Mouse (Mus musculus) cerebellum, adult 11 months (tissue): ENCODE results near the gene Nr2f6.
A peak's percentile ranks its signal among the peaks of the same experiment; 100 is the strongest.

Experiments used
- DNase-seq: peaks from one replicate; pipeline ENCODE4 v3.0.0; 2022

Gene Nr2f6

GRCm38 (mm10) chr8:71381421-71381970, at the start of gene Nr2f6:
Gene Nr2f6, minus strand, starts transcription at chr8:71381960.
- DNase-seq: peak; percentile 65

DNA sequence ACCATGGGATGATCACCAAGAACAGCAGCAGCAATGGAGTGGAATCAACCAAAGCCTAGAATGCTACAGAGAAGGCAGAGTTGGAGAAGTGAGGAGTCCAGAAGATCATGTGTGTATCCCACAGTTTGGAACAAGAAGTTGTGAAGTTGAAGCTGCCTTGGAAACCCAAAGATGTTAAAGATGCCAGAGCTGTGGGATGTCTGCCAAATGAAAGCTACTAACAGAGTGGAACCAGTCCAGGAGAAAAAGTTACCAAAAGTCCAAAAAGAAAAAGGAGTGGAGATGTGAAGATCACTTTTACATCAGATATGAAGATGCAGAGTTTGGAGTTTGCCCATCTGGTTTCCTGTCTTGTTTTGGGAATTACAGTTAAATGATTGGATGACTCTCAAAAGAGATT, 40.4 kb upstream of the Nr2f6 start:
- no peak for DNase-seq

- DNase-seq: no peak
Observed at GRCm38 (mm10) chr8:71411535-71412273, 29.9 kb upstream of the Nr2f6 start.

- DNase-seq: no peak
Observed at GRCm38 (mm10) chr8:71408231-71408630, 26.5 kb upstream of the Nr2f6 start.

DNA sequence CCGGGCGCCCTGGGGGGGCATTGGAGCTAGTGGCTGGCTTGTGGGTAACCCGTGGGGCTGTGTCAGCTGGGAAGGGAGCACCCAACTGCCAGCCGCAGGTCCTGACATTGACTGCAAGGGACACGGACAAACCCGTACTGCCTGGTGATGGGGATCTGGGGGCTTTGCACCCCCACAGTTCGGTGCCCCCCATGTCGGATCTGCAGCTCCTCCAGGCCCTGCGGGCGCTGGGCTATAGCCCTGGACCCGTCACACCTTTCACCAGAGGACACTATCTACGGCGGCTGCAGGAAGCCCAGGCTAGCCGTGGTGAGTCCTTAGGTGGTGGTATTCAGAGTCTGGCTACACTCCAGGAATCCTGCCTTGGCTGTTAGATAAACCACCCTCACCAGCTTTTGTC, 25.7 kb upstream of the Nr2f6 start:
- no peak for DNase-seq

DNA sequence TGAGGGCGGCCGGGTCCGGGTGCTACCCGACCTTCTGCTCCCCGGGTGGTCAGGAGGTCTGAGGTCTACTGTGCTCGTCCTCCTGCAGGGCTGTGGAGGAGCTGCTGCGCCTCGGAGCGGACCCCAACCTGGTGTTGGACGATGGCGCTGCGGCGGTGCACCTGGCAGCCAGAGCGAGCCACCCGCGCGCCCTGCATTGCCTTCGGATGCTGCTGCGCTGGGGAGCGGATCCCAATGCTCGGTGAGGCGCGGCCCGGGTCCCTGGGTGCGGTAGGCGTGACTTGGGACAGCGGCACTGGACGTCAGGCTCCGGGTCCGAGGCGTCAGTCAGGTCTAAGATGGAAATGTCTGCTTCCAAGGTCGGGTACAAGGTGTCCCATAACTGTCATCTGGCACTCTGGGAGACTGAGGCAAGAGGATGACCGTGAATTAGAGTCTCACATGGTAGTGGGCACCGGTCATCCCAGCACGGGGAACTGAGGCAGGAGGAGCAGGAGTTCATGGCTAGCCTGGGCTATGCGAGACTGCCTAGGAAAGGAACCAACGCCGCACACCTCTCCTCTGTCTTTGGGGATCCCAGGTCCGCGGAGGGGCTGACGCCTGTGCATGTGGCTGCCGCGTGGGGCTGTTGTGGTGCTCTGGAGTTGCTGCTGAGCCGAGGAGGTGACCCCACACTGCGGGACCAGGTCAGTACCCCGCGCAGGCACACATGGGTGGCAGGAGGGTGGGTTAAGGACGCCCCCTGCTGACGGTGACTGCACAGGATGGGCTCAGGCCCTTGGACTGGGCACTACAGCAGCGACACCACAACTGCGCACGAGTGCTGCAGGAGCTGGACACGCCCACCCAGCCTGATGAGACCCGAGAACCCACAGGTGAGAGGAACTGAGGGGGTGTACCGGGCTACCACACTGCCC, 24.6 kb upstream of the Nr2f6 start:
- DNase-seq: no peak

- DNase-seq: peak; percentile 92
Observed at GRCm38 (mm10) chr8:71405401-71406098, 23.8 kb upstream of the Nr2f6 start, which contains the start of gene Ankle1. Gene Ankle1, plus strand, starts transcription at chr8:71406010.

DNA sequence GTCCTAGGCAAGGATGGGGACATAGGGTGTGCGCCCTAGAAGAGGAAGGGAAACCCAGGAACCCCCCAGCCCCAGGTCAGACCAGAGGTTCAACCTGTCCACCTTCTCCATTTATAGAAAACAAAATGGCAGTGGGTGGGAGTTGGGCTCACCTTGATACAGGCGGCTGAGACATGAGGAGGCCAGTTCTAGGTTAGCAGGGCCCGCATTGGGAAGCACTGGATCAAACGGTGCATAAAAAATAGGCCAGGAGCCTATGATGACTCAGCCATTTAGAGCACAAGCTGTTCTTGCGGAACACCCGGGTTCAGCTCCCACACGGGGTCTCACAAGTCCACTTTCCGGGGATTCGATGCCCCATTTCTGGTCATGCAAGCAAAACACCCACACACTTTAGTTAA, 23.2 kb upstream of the Nr2f6 start:
- DNase-seq: no peak

DNA sequence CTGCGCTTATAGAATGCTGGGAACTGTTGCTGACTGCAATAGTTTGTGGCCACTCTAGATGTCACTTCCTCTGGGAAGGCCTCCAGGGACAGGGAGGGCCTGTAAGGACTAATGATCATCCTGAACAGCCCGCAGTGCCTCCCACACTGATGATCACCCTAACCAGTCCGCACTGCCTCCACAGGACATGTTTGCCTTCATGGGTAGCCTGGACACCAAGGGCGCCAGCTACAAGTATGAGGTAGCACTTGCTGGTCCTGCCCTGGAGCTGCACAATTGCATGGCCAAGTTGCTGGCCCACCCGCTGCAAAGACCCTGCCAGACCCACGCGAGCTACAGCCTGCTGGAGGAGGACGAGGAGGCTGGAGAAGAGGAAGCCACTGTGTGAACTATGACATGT, 22.3 kb upstream of the Nr2f6 start:
- DNase-seq: no peak

DNA sequence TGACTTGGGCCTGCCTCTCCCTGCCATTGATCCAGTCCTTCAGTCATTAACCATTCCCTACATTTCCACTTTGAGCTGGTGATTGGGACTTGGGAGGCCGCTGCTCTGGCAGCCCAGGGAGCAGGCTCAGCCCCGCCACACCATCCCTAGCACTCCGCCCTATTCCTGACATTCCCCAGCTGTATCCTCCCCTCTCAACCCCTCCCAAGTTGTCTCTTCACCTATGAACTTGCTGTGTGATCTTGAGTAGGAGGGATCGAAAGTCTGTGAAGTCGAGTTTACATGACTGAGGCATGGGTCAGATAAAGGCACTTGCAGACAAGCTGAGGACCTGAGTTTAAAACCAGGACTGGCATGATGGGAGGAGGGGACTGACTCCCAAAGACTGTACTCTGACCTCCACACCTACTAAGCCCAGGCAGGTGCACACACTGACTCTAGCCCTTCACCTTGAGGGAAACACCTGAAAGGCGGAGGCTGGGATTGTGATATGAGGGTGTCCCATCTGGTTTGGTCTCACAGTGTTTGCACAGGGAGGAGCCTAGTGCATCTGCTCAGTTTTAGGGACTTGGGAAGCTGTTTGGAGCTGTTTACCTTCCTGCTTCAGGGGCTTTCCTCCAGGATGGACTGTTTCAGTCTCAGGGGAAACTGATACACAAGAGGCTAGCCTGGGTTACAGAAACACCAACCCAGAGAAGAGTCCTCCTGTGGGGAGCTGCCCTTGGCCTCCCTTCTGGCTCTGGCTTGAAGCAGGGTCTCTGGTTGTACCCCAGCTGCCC, 21.5 kb upstream of the Nr2f6 start:
- DNase-seq: no peak

DNA sequence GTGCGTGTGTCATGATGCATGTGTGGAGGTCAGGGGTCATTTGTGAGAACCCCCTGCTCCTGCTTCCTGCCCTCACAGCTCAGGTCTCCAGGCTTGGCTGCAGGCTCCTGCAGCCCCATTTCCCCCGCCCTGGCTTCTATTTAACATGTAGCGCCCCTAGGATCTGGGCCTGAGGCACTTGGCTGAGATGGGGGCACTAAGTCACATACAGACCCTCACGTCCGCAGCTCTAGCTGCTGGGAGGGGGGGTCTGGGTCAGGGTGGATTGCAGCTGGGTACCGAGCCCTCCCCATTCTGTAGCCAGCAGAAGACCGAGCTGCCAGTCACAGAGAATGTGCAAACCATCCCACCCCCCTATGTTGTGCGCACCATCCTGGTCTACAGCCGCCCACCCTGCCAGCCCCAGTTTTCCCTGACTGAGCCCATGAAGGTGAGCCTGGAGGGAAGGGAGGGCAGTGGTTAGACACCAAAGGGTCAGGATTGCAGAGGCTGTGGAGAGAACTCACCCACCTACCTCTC, 20.7 kb upstream of the Nr2f6 start:
- no peak for DNase-seq

GRCm38 (mm10) chr8:71401454-71401853, 19.7 kb upstream of the Nr2f6 start:
- DNase-seq: no peak

DNA sequence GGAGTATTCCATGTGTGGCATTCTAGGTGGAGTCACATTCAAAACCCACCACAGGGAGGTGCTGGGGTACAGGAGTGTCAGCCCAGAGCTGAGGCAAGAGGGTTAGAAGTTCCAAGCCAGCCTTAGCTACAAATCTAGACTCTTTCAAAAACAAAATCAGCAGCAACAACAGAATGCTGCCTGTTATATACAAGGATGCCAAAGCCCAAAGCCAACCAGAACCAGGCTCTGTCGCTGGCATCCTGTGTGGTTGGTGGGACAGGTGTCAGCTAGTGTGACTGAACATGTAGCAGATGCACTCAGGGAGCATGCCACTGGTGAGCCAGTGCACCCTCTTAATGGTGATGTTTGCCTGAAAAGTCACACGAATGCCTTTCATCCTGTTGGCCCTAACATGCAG, 19.1 kb upstream of the Nr2f6 start:
- DNase-seq: no peak

- DNase-seq: peak; percentile 36
Observed at GRCm38 (mm10) chr8:71397701-71398100, 15.9 kb upstream of the Nr2f6 start.

- DNase-seq: peak; percentile 93
Observed at GRCm38 (mm10) chr8:71396639-71397305, 15.0 kb upstream of the Nr2f6 start, which contains the start of gene Babam1. Gene Babam1, plus strand, starts transcription at chr8:71396861.

GRCm38 (mm10) chr8:71395629-71396028, 13.9 kb upstream of the Nr2f6 start, which contains the start of gene Ushbp1:
Gene Ushbp1, minus strand, starts transcription at chr8:71395802.
- DNase-seq: peak; percentile 30

- peak; percentile 27 for DNase-seq
Observed at GRCm38 (mm10) chr8:71395071-71395470, 13.3 kb upstream of the Nr2f6 start.

DNA sequence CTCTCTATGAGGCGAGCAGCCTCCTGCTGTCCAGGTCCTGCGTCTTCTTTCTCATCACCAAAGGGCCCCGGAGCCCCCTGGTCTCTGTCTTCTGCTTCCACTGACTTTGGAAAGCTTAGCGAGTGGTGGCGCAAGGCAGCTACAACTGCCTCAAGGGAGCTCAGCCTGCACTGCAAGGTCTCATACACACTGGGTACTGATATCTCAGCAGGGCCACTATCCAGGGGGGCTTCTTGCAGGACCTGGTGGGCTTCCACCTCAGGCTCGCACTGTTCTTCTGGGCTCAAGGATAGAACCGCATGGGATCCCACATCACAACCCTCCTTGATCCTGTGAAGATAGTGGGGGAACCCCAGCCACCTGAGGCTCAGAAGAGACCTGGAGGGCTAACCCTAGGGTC, 12.7 kb upstream of the Nr2f6 start:
- peak; percentile 19 for DNase-seq

DNA sequence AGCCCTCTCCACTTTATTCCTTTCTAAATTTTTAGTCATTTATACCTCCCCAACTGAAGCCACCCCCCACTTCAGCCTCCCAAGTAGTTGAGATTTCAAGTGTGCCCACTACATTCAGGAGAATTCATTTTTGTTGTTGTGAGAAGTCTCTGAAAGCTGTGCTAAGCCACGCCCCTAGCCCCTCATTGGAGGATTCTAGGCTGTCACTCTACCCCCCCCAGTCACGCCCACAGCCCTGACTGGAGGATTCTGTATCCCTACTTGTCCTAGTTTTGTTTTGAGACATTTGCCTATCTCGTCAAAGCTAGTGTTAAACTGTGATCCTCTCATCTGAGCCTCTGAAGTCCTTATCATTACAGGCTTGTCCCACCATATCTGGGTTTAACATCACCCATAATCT, 11.1 kb upstream of the Nr2f6 start:
- peak; percentile 13 for DNase-seq

DNA sequence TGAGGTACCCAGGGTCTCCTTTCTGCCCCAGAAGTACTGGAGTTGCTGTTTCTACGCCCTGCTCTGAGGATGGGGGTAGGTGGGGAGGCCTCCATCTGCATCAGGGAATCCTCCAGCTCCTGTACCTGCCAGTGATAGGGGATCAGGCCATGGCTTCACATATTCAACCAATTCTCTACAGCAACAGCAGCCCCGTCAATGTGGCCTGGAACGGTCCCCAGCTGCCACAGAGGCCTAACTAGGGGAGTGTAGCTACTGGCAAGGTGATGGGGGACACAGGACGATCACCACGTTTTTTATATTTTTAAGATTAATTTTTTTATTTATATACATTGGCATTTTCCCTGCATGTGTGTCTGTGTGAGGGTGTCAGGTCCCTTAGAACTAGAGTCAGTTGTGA, 10.6 kb upstream of the Nr2f6 start:
- DNase-seq: peak; percentile 3

DNA sequence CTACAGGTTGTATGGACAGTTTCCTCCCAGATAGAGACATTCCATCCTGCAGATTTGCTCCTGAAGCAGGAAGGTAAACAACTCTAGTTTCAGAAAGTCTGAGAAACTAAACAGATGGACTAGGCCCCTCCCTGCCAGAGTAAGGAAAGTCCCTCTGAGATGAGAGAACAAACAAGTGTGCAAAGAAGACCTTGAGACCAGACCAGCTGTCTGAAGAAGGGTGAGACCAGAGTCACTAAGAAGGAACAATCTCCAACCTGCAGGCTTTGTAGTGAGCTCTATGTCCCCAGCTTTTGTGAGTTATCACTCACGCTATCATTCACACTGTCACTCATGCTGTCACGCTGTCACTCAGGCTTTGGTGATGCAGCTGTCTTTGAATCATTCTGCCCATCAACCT, 9.9 kb upstream of the Nr2f6 start:
- no peak for DNase-seq
